Mouse (Mus musculus): ENCODE data around the gene Gxylt1. TPM values are rescaled to one million over a fixed set of nuclear protein-coding genes. Genes with fewer than 3 reads are reported as not detected.
A peak's percentile ranks its signal among the peaks of the same experiment; 100 is the strongest.

Gene Gxylt1
- total RNA-seq, 2 experiments from 2014 or later = 8.9 to 10.8 TPM

DNA sequence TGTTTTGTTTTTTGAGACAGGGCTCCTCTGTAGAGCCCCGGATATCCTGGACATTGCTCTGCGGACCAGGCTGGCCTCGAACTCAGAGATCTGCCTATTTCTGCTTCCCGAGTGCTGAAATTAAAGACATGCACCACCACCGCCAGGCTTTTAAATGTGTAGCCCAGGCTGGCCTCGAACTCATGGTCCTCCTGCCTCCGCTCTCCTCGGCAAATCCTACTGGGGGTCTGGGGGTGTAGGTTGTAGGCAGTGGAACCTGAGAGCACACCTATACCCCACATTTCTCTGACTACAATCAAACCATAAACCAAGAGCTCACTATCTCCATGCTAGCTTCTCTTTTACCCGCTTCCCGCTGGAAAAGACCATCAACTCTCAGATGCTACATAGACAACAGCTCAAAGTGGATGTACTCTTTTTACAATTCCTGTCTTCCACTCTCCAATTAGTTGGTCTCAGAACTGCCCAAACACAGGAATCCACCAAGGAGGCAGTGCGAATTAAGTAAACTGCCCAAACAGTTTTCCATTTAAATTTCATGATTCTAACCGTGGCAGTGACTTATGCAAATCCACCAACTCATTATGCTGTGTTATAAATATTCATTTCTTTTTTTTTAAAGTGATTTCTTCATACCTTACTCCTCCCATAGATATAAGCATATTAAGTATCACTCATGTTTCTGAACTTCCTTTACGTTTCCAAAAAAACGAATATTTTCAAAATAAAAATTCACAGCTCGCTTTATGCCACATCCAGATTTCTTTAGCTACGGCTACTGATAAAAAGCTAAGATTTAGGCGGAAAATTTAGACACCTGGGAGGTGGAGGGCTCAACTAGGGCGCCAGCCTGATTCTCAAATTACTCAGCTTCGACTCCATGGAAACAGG lies 946 bp downstream of the Gxylt1 start:
- H3K4me3 ChIP-seq = peak overlapping the region; percentile 88
- peak overlapping the region; percentile 94 for H3K27ac ChIP-seq
- TF ChIP-seq CTCF (conservative IDR thresholded peaks at IDR 0.05) = no peak
- no peak for DNase-seq (ENCODE audit: low spot score in 2 of 2)

GRCm38 (mm10) chr15:93272948-93273347 lies 2.0 kb downstream of the Gxylt1 start:
- no peak overlapping the region for H3K27ac ChIP-seq
- no peak for DNase-seq (ENCODE audit: low spot score in 2 of 2)
- no peak overlapping the region for H3K4me3 ChIP-seq
- TF ChIP-seq CTCF (conservative IDR thresholded peaks at IDR 0.05) = no peak

DNA sequence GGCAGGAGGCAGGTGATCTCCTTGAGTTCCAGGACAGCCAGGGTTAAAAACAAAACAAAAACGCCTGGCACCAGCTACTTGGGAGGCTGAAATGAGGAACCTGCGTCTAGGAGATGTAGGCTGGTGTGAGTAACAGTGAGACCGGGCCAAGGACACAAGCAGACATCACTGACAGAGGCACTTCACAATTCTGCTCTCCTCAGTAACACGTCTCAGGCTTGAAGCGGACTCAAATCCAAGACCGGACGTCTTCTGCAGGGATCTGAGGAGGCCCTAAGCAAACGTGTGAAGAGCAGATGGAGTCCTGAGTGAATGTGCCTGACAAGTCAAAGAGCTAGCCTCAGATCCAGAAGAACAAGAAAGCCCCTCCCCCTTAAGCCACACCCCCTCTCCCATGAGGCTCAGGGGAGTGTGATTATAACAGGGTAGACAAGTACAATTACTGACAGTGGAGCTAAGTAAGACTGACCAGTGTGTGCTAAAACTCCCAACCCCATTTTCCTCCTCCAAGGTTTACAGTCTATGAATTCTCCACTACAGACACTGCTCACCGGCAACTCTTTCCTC lies 4.6 kb downstream of the Gxylt1 start:
- DNase-seq (ENCODE audit: low spot score in 2 of 2) = no peak
- TF ChIP-seq CTCF (conservative IDR thresholded peaks at IDR 0.05) = no peak
- Histone ChIP-seq H3K4me3 (no peak overlapping the region), H3K27ac (no peak overlapping the region)

- Histone ChIP-seq H3K4me3 (no peak overlapping the region), H3K27ac (no peak overlapping the region)
- no peak for TF ChIP-seq CTCF (conservative IDR thresholded peaks at IDR 0.05)
- no peak for DNase-seq (ENCODE audit: low spot score in 2 of 2)
Observed at GRCm38 (mm10) chr15:93269572-93269971, 5.4 kb downstream of the Gxylt1 start.

DNA sequence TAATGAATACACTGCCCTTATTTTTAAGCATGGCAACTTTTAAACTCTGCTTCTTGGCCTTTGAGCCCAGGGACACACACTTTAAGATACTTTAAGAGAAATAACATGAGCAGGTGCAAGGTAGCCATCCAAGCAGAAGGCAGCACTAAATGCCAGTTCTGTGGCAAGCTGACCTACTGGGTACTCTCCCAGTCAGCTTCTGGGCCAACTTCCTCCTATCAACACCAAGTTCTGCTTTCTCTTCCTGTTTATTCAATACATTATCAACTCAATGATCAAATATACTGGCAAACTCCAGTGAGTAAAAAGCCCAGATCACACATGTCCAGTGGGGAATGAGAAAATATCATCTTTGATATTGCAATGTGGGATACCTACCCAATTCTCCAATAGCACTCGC lies 7.0 kb downstream of the Gxylt1 start:
- no peak for DNase-seq (ENCODE audit: low spot score in 2 of 2)
- no peak overlapping the region for H3K27ac ChIP-seq
- TF ChIP-seq CTCF (conservative IDR thresholded peaks at IDR 0.05) = no peak
- no peak overlapping the region for H3K4me3 ChIP-seq

- H3K27ac ChIP-seq = no peak overlapping the region
- H3K4me3 ChIP-seq = no peak overlapping the region
- no peak for TF ChIP-seq CTCF (conservative IDR thresholded peaks at IDR 0.05)
- no peak for DNase-seq (ENCODE audit: low spot score in 2 of 2)
Observed at GRCm38 (mm10) chr15:93267479-93267878, 7.5 kb downstream of the Gxylt1 start.

GRCm38 (mm10) chr15:93266361-93266760 lies 8.6 kb downstream of the Gxylt1 start:
- DNase-seq (ENCODE audit: low spot score in 2 of 2) = no peak
- no peak for TF ChIP-seq CTCF (conservative IDR thresholded peaks at IDR 0.05)
- Histone ChIP-seq H3K27ac (no peak overlapping the region), H3K4me3 (no peak overlapping the region)

GRCm38 (mm10) chr15:93265728-93266127 lies 9.3 kb downstream of the Gxylt1 start:
- Histone ChIP-seq H3K4me3 (no peak overlapping the region), H3K27ac (no peak overlapping the region)
- TF ChIP-seq CTCF (conservative IDR thresholded peaks at IDR 0.05) = peak; percentile 95
- peak; percentile 69 to 75 for DNase-seq (ENCODE audit: low spot score in 2 of 2)

GRCm38 (mm10) chr15:93265231-93265630 lies 9.7 kb downstream of the Gxylt1 start:
- no peak for DNase-seq (ENCODE audit: low spot score in 2 of 2)
- H3K27ac ChIP-seq = no peak overlapping the region
- no peak for TF ChIP-seq CTCF (conservative IDR thresholded peaks at IDR 0.05)
- H3K4me3 ChIP-seq = no peak overlapping the region

DNA sequence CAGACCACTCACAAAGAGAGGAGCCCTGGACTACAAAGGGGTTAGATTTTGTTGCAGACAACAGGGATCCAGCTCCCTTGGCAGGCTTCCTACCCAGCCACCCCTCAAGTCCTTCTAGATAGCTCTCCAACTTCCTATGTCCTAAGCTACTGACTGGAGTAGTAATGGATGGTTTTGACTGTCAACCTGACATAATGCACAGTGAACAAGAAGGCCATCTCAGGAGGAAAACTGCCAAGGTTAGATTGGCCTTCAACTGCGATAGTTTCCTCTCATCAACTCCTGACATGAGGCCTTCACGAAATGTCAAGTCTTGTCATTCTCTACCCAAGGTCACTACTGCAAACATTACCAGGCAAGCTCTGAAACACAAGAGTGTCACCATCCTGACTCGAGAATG lies 10.8 kb downstream of the Gxylt1 start:
- Histone ChIP-seq H3K4me3 (no peak overlapping the region), H3K27ac (no peak overlapping the region)
- no peak for DNase-seq (ENCODE audit: low spot score in 2 of 2)
- no peak for TF ChIP-seq CTCF (conservative IDR thresholded peaks at IDR 0.05)

DNA sequence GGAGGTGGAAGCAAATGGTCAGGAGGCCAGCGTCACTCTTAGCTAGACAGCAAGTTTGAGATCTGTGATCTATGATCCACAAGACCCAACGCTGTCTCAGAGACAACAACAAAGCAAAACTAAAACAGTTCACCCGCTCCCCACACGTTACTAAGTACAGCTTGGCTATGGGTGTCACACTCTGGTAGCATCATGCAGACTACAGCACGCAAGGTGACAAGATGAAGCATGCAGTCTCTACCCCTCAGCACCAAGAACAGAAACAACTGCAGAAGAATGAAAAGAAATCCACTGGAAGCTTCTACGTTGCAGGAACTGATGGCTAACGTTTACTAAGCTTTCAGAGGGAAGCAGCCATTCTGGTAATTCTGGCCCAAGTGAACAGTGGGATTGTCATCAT lies 11.4 kb downstream of the Gxylt1 start:
- DNase-seq (ENCODE audit: low spot score in 2 of 2) = no peak
- TF ChIP-seq CTCF (conservative IDR thresholded peaks at IDR 0.05) = no peak
- no peak overlapping the region for H3K4me3 ChIP-seq
- H3K27ac ChIP-seq = no peak overlapping the region

GRCm38 (mm10) chr15:93262818-93263217 lies 12.2 kb downstream of the Gxylt1 start:
- peak; percentile 65 for TF ChIP-seq CTCF (conservative IDR thresholded peaks at IDR 0.05)
- Histone ChIP-seq H3K4me3 (no peak overlapping the region), H3K27ac (no peak overlapping the region)
- no peak for DNase-seq (ENCODE audit: low spot score in 2 of 2)

GRCm38 (mm10) chr15:93262274-93262673 lies 12.7 kb downstream of the Gxylt1 start:
- H3K27ac ChIP-seq = no peak overlapping the region
- no peak for TF ChIP-seq CTCF (conservative IDR thresholded peaks at IDR 0.05)
- H3K4me3 ChIP-seq = no peak overlapping the region
- DNase-seq (ENCODE audit: low spot score in 2 of 2) = no peak

GRCm38 (mm10) chr15:93259933-93260332 lies 15.0 kb downstream of the Gxylt1 start:
- DNase-seq (ENCODE audit: low spot score in 2 of 2) = no peak
- TF ChIP-seq CTCF (conservative IDR thresholded peaks at IDR 0.05) = no peak
- H3K4me3 ChIP-seq = no peak overlapping the region
- no peak overlapping the region for H3K27ac ChIP-seq
